Mouse (Mus musculus): ENCODE measurements around the gene Usf2. TPM values are rescaled to one million over a fixed set of nuclear protein-coding genes. Genes with fewer than 3 reads are reported as not detected.

Usf2 gene
- polyA plus RNA-seq (2014; fragmentation: Illumina TruSeq; extraction: RNeasy Lipid Tissue Mini Kit (QIAGEN cat#74804)) = 67.2 TPM

GRCm38 (mm10) chr7:30956756-30957366 is at the start of gene Usf2:
Gene Usf2 (minus strand): TSS chr7:30956803.

GRCm38 (mm10) chr7:30973501-30974289 is 17.1 kb upstream of the Usf2 start, which contains the start of gene Fam187b:
Gene Fam187b (plus strand): TSS chr7:30973790.

GRCm38 (mm10) chr7:30973251-30973500 is 16.6 kb upstream of the Usf2 start, which contains the start of gene Lsr:
Gene Lsr (minus strand): TSS chr7:30973464.

GRCm38 (mm10) chr7:30943909-30944635 is 12.5 kb downstream of the Usf2 start, which contains the start of gene Hamp:
Gene Hamp (minus strand): TSS chr7:30944032.

GRCm38 (mm10) chr7:30924581-30924980 is 32.0 kb downstream of the Usf2 start, which contains the start of gene Hamp2:
Gene Hamp2 (minus strand): TSS chr7:30924681.

GRCm38 (mm10) chr7:30914732-30915131 is 41.9 kb downstream of the Usf2 start, which contains the start of gene Mag:
Gene Mag (minus strand): TSS chr7:30914873.

Other genes starting within 250 kb of the Usf2 start
- not detected for gene Atp4a, start 244.6 kb downstream of the Usf2 start, polyA plus RNA-seq (2014; fragmentation: Illumina TruSeq; extraction: RNeasy Lipid Tissue Mini Kit (QIAGEN cat#74804))
- gene Tmem147, start 227.3 kb downstream of the Usf2 start, polyA plus RNA-seq (2014; fragmentation: Illumina TruSeq; extraction: RNeasy Lipid Tissue Mini Kit (QIAGEN cat#74804)) = 12.8 TPM
- gene Gapdhs, start 213.1 kb downstream of the Usf2 start, polyA plus RNA-seq (2014; fragmentation: Illumina TruSeq; extraction: RNeasy Lipid Tissue Mini Kit (QIAGEN cat#74804)) = not detected
- gene Sbsn, start 205.3 kb downstream of the Usf2 start, polyA plus RNA-seq (2014; fragmentation: Illumina TruSeq; extraction: RNeasy Lipid Tissue Mini Kit (QIAGEN cat#74804)) = 1.2 TPM
- 16.0 TPM for gene Dmkn, start 193.0 kb downstream of the Usf2 start, polyA plus RNA-seq (2014; fragmentation: Illumina TruSeq; extraction: RNeasy Lipid Tissue Mini Kit (QIAGEN cat#74804))
- not detected for gene Krtdap, start 168.9 kb downstream of the Usf2 start, polyA plus RNA-seq (2014; fragmentation: Illumina TruSeq; extraction: RNeasy Lipid Tissue Mini Kit (QIAGEN cat#74804))
- gene Ffar2, start 133.0 kb downstream of the Usf2 start, polyA plus RNA-seq (2014; fragmentation: Illumina TruSeq; extraction: RNeasy Lipid Tissue Mini Kit (QIAGEN cat#74804)) = 0.23 TPM
- gene Ffar3, start 100.6 kb downstream of the Usf2 start, polyA plus RNA-seq (2014; fragmentation: Illumina TruSeq; extraction: RNeasy Lipid Tissue Mini Kit (QIAGEN cat#74804)) = not detected
- not detected for gene Ffar1, start 95.2 kb downstream of the Usf2 start, polyA plus RNA-seq (2014; fragmentation: Illumina TruSeq; extraction: RNeasy Lipid Tissue Mini Kit (QIAGEN cat#74804))
- gene Cd22, start 76.5 kb downstream of the Usf2 start, polyA plus RNA-seq (2014; fragmentation: Illumina TruSeq; extraction: RNeasy Lipid Tissue Mini Kit (QIAGEN cat#74804)) = 4.0 TPM
- not detected for gene Mag, start 41.9 kb downstream of the Usf2 start, polyA plus RNA-seq (2014; fragmentation: Illumina TruSeq; extraction: RNeasy Lipid Tissue Mini Kit (QIAGEN cat#74804))
- not detected for gene Hamp2, start 32.1 kb downstream of the Usf2 start, polyA plus RNA-seq (2014; fragmentation: Illumina TruSeq; extraction: RNeasy Lipid Tissue Mini Kit (QIAGEN cat#74804))
- not detected for gene Hamp, start 12.8 kb downstream of the Usf2 start, polyA plus RNA-seq (2014; fragmentation: Illumina TruSeq; extraction: RNeasy Lipid Tissue Mini Kit (QIAGEN cat#74804))
- gene Lsr, start 16.7 kb upstream of the Usf2 start, polyA plus RNA-seq (2014; fragmentation: Illumina TruSeq; extraction: RNeasy Lipid Tissue Mini Kit (QIAGEN cat#74804)) = 1.8 TPM
- 0.71 TPM for gene Fam187b, start 17.0 kb upstream of the Usf2 start, polyA plus RNA-seq (2014; fragmentation: Illumina TruSeq; extraction: RNeasy Lipid Tissue Mini Kit (QIAGEN cat#74804))
- 6.0 TPM for gene Fxyd5, start 85.7 kb upstream of the Usf2 start, polyA plus RNA-seq (2014; fragmentation: Illumina TruSeq; extraction: RNeasy Lipid Tissue Mini Kit (QIAGEN cat#74804))
- gene Fxyd7, start 94.7 kb upstream of the Usf2 start, polyA plus RNA-seq (2014; fragmentation: Illumina TruSeq; extraction: RNeasy Lipid Tissue Mini Kit (QIAGEN cat#74804)) = not detected
- gene Fxyd1, start 100.4 kb upstream of the Usf2 start, polyA plus RNA-seq (2014; fragmentation: Illumina TruSeq; extraction: RNeasy Lipid Tissue Mini Kit (QIAGEN cat#74804)) = 4.9 TPM
- gene Lgi4, start 102.5 kb upstream of the Usf2 start, polyA plus RNA-seq (2014; fragmentation: Illumina TruSeq; extraction: RNeasy Lipid Tissue Mini Kit (QIAGEN cat#74804)) = 0.43 TPM
- 6.1 TPM for gene Fxyd3, start 119.9 kb upstream of the Usf2 start, polyA plus RNA-seq (2014; fragmentation: Illumina TruSeq; extraction: RNeasy Lipid Tissue Mini Kit (QIAGEN cat#74804))
- not detected for gene Hpn, start 158.5 kb upstream of the Usf2 start, polyA plus RNA-seq (2014; fragmentation: Illumina TruSeq; extraction: RNeasy Lipid Tissue Mini Kit (QIAGEN cat#74804))
- gene Scn1b, start 170.2 kb upstream of the Usf2 start, polyA plus RNA-seq (2014; fragmentation: Illumina TruSeq; extraction: RNeasy Lipid Tissue Mini Kit (QIAGEN cat#74804)) = 0.48 TPM
- 4.4 TPM for gene Gramd1a, start 199.1 kb upstream of the Usf2 start, polyA plus RNA-seq (2014; fragmentation: Illumina TruSeq; extraction: RNeasy Lipid Tissue Mini Kit (QIAGEN cat#74804))